Mouse (Mus musculus): ENCODE results near the gene Mageb16.

Gene Mageb16

GRCm38 (mm10) chrX:79671411-79671810 lies at the start of gene Mageb16:
Mageb16 (minus strand) TSS chrX:79671435.
- DNase-seq (ENCODE audit: low spot score): no peak

GRCm38 (mm10) chrX:79651091-79651490 lies 20.1 kb downstream of the Mageb16 start:
- no peak for DNase-seq (ENCODE audit: low spot score)

GRCm38 (mm10) chrX:79635396-79635795 lies 35.8 kb downstream of the Mageb16 start:
- DNase-seq (ENCODE audit: low spot score): no peak

GRCm38 (mm10) chrX:79606462-79606861 lies 64.8 kb downstream of the Mageb16 start:
- no peak for DNase-seq (ENCODE audit: low spot score)

Measured in lung, postnatal 25 days (tissue).